In genomic region chr6:122560427-122560826, GRCm38 (mm10) we compare ENCODE assay signal across 8 mouse cellular contexts. TPM values are rescaled to one million over a fixed set of nuclear protein-coding genes. Genes with fewer than 3 reads are reported as not detected.
A peak's percentile ranks its signal among the peaks of the same experiment; 100 is the strongest.
DNase-seq lines count a peak whose midpoint lies in the region; ATAC-seq lines count a peak whose summit lies in the region.

No protein-coding gene starts in this region.

- H3K9ac ChIP-seq in hindbrain, embryonic 16.5 days (ENCODE audit: low read depth, low read length), result no peak overlapping the region

- DNase-seq in ZHBTc4 (ENCODE audit: low read depth, low spot score), result peak; percentile 94
- peak; percentile 57 to 59 for DNase-seq in cerebellum, postnatal 36 days
- peak; percentile 66 for DNase-seq in gastrocnemius, adult 18-20 months (ENCODE audit: low spot score)
- peak; percentile 25 for DNase-seq in left cerebral cortex, adult 11 months (ENCODE audit: low spot score)
- peak; percentile 55 for DNase-seq in right cerebral cortex, adult 18-20 months
- peak; percentile 80 for DNase-seq in urinary bladder, postnatal 14 days (ENCODE audit: low spot score)

- WGBS in hindbrain, embryonic 16.5 days, result 9% methylated on average over 17 of the region's 17 CpGs

- ATAC-seq in hindbrain, embryonic 16.5 days, result peak; percentile 31; the same call in 1 of the 2 replicates
- ATAC-seq in megakaryocyte, adult 5-6 weeks (ENCODE audit: poor library complexity, severe bottlenecking), result peak; percentile 67

- no peaks in the 10 kb centered on the region for H3K9me3 ChIP-seq in hindbrain, embryonic 16.5 days (ENCODE audit: control insufficient read depth, low read length)

- H3K27ac ChIP-seq in hindbrain, embryonic 16.5 days (ENCODE audit: low read depth, low read length), result no peak overlapping the region

- H3K4me1 ChIP-seq in hindbrain, embryonic 16.5 days (ENCODE audit: control insufficient read depth, insufficient read depth, low read depth, low read length), result peaks cover 4% of the 10 kb centered on the region

- no peaks in the 10 kb centered on the region for H3K36me3 ChIP-seq in hindbrain, embryonic 16.5 days (ENCODE audit: control insufficient read depth, insufficient read depth, low read length)

- peak overlapping the region; percentile 46 for H3K4me2 ChIP-seq in hindbrain, embryonic 16.5 days (ENCODE audit: low read length)

- 0 out of 2 replicates have a peak overlapping the region, but pooled peaks have one; percentile 8 for H3K4me3 ChIP-seq in hindbrain, embryonic 16.5 days (ENCODE audit: low read length)

- 0 out of 2 replicates have a peak, but pooled peaks cover 3% of the 10 kb centered on the region for H3K27me3 ChIP-seq in hindbrain, embryonic 16.5 days (replicated peaks; ENCODE audit: control insufficient read depth, insufficient read depth, low read length)

RNA-seq across cellular contexts. Expression of gene Aicda, which starts 6.8 kb away (rescaled TPM):
- total RNA-seq in gastrocnemius, adult 18-20 months (2021), result not detected
- 0.33 and 0.54 TPM in 2 replicates for polyA plus RNA-seq in hindbrain, embryonic 16.5 days (2015; fragmentation: Nextera tagmentation; extraction: Ambion mirVana)
- 0.07 TPM in 1 of 2 replicates, not detected in the other for total RNA-seq in megakaryocyte, adult 5-6 weeks (2015)
- not detected in 2 replicates for total RNA-seq in megakaryocyte, adult 5-6 weeks (2017)

RNA-seq across cellular contexts. Expression of gene Apobec1, which starts 41.8 kb away (rescaled TPM):
- total RNA-seq in gastrocnemius, adult 18-20 months (2021), result 1 to 10 TPM in 1 of 2 experiments, under 1 TPM in 1; 0.80 to 1.1 TPM
- polyA plus RNA-seq in hindbrain, embryonic 16.5 days (2015; fragmentation: Nextera tagmentation; extraction: Ambion mirVana), result 1.3 and 2.8 TPM in 2 replicates
- 112 and 151 TPM in 2 replicates for total RNA-seq in megakaryocyte, adult 5-6 weeks (2015)
- 78.0 and 87.4 TPM in 2 replicates for total RNA-seq in megakaryocyte, adult 5-6 weeks (2017)

RNA-seq across cellular contexts. Expression of gene Gdf3, which starts 49.5 kb away (rescaled TPM):
- not detected for total RNA-seq in gastrocnemius, adult 18-20 months (2021)
- 0.06 TPM in 1 of 2 replicates, not detected in the other for polyA plus RNA-seq in hindbrain, embryonic 16.5 days (2015; fragmentation: Nextera tagmentation; extraction: Ambion mirVana)
- 0.62 and 1.7 TPM in 2 replicates for total RNA-seq in megakaryocyte, adult 5-6 weeks (2015)
- 0.40 TPM in 1 of 2 replicates, not detected in the other for total RNA-seq in megakaryocyte, adult 5-6 weeks (2017)

RNA-seq across cellular contexts. Expression of gene Mfap5, which starts 54.8 kb away (rescaled TPM):
- total RNA-seq in gastrocnemius, adult 18-20 months (2021), result 10 to 100 TPM; 17.1 to 24.2 TPM
- polyA plus RNA-seq in hindbrain, embryonic 16.5 days (2015; fragmentation: Nextera tagmentation; extraction: Ambion mirVana), result 3.6 and 3.9 TPM in 2 replicates
- total RNA-seq in megakaryocyte, adult 5-6 weeks (2015), result not detected in 2 replicates
- total RNA-seq in megakaryocyte, adult 5-6 weeks (2017), result not detected in 2 replicates

Comparison
In these comparisons a context has a peak if more than half of its experiments do, and no peak if none do; other contexts are left out.
1. DNase-seq: peak in every context shown above with its lines; median percentile 94 in ZHBTc4; 80 in urinary bladder, postnatal 14 days; 66 in gastrocnemius, adult 18-20 months; 58 in cerebellum, postnatal 36 days; 55 in right cerebral cortex, adult 18-20 months; 25 in left cerebral cortex, adult 11 months.
2. RNA of gene Apobec1, which starts 41.8 kb away (total RNA-seq): 78.0 to 151 TPM in megakaryocyte, adult 5-6 weeks; 0.80 to 1.1 TPM in gastrocnemius, adult 18-20 months; every median in the first group is over 10 times any median in the second.